Mouse (Mus musculus): Measurements from ENCODE around the gene Fam69a.
"Not testable (repeated sequence)": the region's sequence is repeated elsewhere in the genome, so short reads cannot be mapped to it uniquely, and the experiment has no call there.

The Fam69a gene

GRCm38 (mm10) chr5:107986967-107987834, at the start of gene Fam69a:
Fam69a (minus strand) TSS chr5:107987085.
- DNase-seq (ENCODE audit: low spot score), result peak; percentile 40

GRCm38 (mm10) chr5:108035523-108035922, 48.6 kb upstream of the Fam69a start:
- DNase-seq (ENCODE audit: low spot score), result no peak

DNA sequence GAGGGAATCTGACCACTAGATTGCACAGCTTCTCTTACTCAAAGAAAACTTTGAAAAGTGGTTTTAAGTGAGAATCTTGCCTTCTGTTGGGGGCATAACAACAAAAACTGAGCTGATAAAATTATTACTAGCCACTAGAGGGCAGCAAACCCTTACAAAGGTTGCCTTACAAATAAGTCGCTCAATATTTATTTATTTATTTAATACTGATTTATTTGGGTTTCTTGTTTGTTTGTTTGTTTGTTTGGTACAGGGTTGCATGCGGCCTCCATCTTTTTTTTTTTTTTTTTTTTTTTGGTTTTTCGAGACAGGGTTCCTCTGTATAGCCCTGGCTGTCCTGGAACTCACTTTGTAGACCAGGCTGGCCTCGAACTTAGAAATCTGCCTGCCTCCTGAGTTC, 47.3 kb upstream of the Fam69a start:
- no peak for DNase-seq (ENCODE audit: low spot score)

- no peak for DNase-seq (ENCODE audit: low spot score)
These were observed 44.4 kb upstream of the Fam69a start for GRCm38 (mm10) chr5:108031267-108031666.

- DNase-seq (ENCODE audit: low spot score), result no peak
These were observed 43.1 kb upstream of the Fam69a start for GRCm38 (mm10) chr5:108029968-108030367.

- not testable (repeated sequence) for DNase-seq (ENCODE audit: low spot score)
These were observed 42.1 kb upstream of the Fam69a start for GRCm38 (mm10) chr5:108028797-108029536.

GRCm38 (mm10) chr5:108028230-108028629, 41.3 kb upstream of the Fam69a start:
- DNase-seq (ENCODE audit: low spot score), result no peak

GRCm38 (mm10) chr5:108021346-108021745, 34.5 kb upstream of the Fam69a start:
- DNase-seq (ENCODE audit: low spot score), result no peak

DNA sequence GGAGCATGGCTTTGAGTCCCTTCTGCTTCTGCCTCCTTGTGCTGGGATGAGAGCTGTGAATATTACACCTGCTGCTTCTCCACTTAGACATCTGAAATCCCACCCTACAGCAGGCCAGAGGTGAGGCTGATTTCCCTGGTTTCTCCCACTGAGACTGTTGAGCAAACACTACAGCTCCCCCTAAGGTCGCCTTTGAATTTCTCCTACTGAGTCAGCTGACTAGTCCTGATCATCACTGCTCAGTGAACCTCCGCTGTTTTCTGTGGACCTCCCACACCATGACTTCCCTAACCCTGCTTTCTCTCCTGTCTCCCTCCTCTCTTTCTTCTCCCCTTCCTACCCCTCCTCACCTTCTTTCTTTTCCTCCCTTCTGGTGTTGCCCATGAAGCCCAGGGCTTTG, 32.5 kb upstream of the Fam69a start:
- no peak for DNase-seq (ENCODE audit: low spot score)

GRCm38 (mm10) chr5:108017232-108017631, 30.3 kb upstream of the Fam69a start:
- DNase-seq (ENCODE audit: low spot score), result no peak

DNA sequence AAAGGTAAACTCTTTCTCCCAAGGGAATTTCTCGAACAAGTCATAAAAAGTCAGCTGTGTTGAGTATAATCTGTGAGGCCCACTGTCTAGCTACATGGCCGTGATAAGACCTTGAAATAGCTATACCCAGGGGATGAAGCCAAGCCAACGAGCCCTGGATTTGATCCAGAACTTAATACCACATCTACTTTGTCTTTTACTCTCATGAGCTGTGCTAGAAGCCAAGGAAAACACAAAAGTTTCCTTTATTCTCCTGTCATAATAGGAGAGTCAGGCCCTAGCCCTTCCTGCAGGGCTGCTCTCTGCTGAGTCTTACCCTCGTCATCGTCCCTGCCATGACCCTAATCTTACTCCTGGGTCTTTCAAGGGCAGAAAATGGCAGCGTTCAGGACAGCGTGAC, 28.5 kb upstream of the Fam69a start:
- no peak for DNase-seq (ENCODE audit: low spot score)

DNA sequence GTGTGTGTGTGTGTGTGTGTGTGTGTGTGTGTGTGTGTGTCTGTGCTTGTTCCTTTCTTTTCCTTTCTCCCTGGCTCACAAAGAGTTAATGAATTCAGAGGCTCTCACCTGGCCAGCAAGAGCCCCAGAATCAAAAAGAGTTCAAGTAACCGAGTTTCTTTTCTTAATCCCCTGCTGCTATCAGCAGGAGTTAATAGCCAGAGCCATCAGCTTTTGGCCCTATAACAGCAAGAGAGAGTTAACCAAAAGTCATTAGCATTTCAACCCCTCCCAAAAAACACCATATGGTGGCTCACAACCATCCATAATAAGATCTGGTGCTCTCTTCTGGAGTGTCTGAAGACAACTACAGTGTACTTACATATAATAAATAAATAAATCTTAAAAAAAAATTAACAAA, 27.3 kb upstream of the Fam69a start:
- DNase-seq (ENCODE audit: low spot score), result no peak

DNA sequence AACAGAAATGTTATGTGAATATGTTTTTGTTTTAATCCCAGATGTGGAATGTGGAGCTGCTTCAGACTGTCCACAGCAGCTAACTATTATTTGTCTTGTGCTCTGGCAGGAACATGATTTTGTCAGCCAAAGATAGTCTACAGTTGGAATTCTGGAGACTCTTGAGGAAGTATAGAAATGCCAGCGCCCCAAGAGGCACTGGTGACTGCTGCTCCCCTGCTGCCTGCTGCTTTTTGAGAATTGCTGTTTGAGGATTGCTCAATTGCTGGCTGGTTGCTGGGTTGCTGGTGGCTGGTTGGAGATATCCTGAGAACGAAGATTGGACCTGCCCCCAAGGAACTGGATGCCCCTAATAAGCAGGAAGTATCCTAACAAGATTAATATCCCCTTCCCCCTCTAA, 22.8 kb upstream of the Fam69a start:
- no peak for DNase-seq (ENCODE audit: low spot score)

- no peak for DNase-seq (ENCODE audit: low spot score)
These were observed 18.2 kb upstream of the Fam69a start for GRCm38 (mm10) chr5:108005134-108005533.

DNA sequence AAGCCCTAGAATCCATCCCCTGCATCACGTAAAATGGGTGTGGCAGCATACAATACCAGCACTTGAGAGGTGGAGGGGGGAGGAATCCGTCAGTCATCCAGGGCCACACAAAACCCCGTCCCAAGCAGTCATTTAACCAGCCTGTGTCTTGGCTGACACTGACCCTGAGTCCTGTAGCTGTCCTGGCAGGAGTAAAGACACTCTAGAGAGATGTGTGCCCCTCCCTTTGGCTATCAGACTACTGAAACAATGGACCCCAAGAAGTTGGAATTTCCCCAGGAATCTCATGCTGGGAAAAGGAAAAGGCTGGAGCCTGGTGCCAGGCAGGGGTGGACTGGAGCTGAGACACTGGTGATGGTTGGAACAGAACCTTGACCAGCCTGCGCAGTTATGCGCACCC, 15.8 kb upstream of the Fam69a start:
- no peak for DNase-seq (ENCODE audit: low spot score)

- no peak for DNase-seq (ENCODE audit: low spot score)
These were observed 14.1 kb upstream of the Fam69a start for GRCm38 (mm10) chr5:108000776-108001548.

GRCm38 (mm10) chr5:107997717-107998116, 10.8 kb upstream of the Fam69a start:
- no peak for DNase-seq (ENCODE audit: low spot score)

DNA sequence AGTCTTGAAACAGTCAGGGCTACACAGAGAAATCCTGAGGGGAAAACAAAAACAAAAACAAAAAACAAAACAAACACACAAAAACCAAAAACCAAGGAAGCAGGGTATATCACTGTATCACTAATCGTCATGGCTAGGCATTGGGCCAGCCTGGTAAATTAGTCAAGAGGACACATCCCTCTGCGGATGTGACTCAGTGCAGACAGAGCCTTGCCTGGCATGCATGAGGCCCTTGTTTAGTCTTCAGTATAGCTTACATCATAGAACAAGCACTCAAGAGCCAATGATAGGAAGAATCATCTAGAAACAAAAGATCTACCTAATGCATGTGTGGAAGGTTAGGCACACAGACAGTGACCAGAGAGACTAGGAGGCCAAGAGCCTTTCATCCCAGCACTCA, 9.1 kb upstream of the Fam69a start:
- DNase-seq (ENCODE audit: low spot score), result no peak

DNA sequence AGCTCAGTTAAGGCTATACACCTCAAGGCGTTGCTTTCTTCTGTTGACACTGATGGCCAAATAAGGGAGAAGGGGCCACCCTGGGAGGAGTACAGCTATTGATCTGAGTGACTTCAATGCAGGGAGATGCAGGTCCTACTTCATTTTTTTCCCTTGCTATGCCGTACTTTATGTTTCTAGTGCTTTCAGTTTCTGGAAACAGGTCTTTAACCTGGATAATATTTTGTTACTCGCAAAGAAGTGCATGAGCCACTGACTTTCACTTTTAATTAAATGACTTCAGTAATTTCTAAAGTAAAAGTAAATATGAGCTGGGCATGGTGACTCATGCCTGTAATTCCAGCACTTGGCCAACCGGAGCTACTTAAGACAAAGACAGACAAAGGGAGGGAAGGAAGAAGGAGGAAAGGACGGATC, 958 bp upstream of the Fam69a start:
- DNase-seq (ENCODE audit: low spot score), result no peak

GRCm38 (mm10) chr5:107986255-107986966, 474 bp downstream of the Fam69a start:
- DNase-seq (ENCODE audit: low spot score), result no peak

DNA sequence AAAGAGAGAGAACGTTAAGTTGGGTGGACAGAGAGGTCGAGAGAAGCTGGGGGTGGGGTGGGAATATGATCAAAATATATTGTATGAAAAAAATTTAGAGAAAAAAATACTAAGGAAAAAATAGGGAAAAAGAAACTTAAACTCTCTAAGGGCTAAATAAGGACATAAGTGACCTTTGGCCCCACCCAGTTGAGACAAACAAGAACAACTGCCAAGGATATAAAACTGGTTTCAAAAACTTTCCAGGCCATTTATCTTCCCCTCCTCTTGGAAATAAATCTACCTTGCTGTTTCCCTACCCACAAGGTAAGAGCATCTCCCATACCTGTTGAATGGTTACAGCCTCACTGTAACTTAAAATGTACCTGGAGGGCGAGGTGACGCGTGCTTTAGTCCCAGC, 2.9 kb downstream of the Fam69a start:
- no peak for DNase-seq (ENCODE audit: low spot score)

- no peak for DNase-seq (ENCODE audit: low spot score)
These were observed 4.9 kb downstream of the Fam69a start for GRCm38 (mm10) chr5:107982016-107982415.
